Mouse (Mus musculus) thymus, adult 2 months (tissue): ENCODE measurements around the gene Gja8.

ENCODE experiments used
- CTCF ChIP-seq: fragments of 200-500 bp; IDR thresholded peaks from 2 replicates; pipeline ENCODE4 v1.5.1; 2012; ENCODE audit warnings: mild to moderate bottlenecking, control low read depth, low read length, moderate library complexity, borderline replicate concordance; ENCODE audit not compliant: control insufficient read depth, poor library complexity, insufficient read depth; ENCODE audit errors: extremely low read depth
- POLR2A ChIP-seq: fragments of 200-500 bp; IDR thresholded peaks from 2 replicates; pipeline ENCODE4 v1.6.1; 2012; ENCODE audit warnings: mild to moderate bottlenecking, low read length, control low read depth, moderate library complexity; ENCODE audit not compliant: control insufficient read depth, poor library complexity, insufficient read depth; ENCODE audit errors: extremely low read depth

DNA sequence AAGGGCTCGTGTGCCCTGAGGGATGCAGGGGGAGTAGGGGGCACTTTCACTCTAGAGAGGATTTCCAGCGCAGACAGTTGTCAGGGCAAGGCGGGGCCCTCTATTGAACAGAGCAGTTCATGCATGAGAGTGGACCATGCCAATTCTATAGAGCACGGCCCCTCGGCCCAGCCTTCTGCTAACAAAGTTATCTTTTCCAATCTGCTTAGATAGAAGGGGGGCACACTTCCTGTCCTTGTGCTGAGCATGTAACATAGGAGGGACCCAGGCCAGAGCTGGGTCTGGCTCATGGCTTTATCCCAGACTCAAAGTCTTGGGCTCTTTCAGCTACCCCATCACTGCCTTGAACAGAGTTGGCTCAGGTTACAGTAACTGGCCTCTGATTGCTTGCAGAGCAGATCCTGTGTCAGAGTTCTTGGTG, 5.5 kb upstream of the Gja8 start:
- TF ChIP-seq POLR2A (no peak), CTCF (no peak)
